Mouse (Mus musculus) testis, adult 2 months (tissue): Measurements from ENCODE around the gene Kpna4. TPM values are rescaled to one million over a fixed set of nuclear protein-coding genes. Genes with fewer than 3 reads are reported as not detected.

Experiments used
- H3K27ac ChIP-seq: fragments of 200-500 bp; 2 replicates; pipeline ENCODE4 v1.5.1; 2012; ENCODE audit warnings: low read depth, low read length; ENCODE audit not compliant: control insufficient read depth, insufficient read depth
- H3K27me3 ChIP-seq: fragments of 200-500 bp; 2 replicates; pipeline ENCODE4 v1.6.1; 2012; ENCODE audit warnings: mild to moderate bottlenecking, low read length, moderate library complexity; ENCODE audit not compliant: control insufficient read depth, insufficient read depth
- H3K36me3 ChIP-seq: fragments of 200-500 bp; 2 replicates; pipeline ENCODE4 v1.6.1; 2012; ENCODE audit warnings: mild to moderate bottlenecking, low read length; ENCODE audit not compliant: control insufficient read depth, insufficient read depth
- H3K4me1 ChIP-seq: fragments of 200-500 bp; 2 replicates; pipeline ENCODE4 v1.6.1; 2012; ENCODE audit warnings: low read length; ENCODE audit not compliant: control insufficient read depth, insufficient read depth
- H3K4me3 ChIP-seq: fragments of 200-500 bp; 2 replicates; pipeline ENCODE4 v1.5.1; 2012; ENCODE audit warnings: low read depth, mild to moderate bottlenecking, low read length, moderate library complexity, mixed read lengths; ENCODE audit not compliant: control insufficient read depth
- CTCF ChIP-seq: fragments of 200-500 bp; IDR thresholded peaks from 2 replicates; pipeline ENCODE4 v1.5.1; 2012; ENCODE audit warnings: low read depth, mild to moderate bottlenecking, inconsistent platforms, low read length, moderate library complexity; ENCODE audit not compliant: control insufficient read depth, insufficient read depth, insufficient replicate concordance
- POLR2A ChIP-seq: fragments of 200-500 bp; IDR thresholded peaks from 2 replicates; pipeline ENCODE4 v1.6.1; 2012; ENCODE audit warnings: low read depth, mild to moderate bottlenecking, inconsistent platforms, low read length, moderate library complexity; ENCODE audit not compliant: control insufficient read depth
- polyA plus RNA-seq: library from polyadenylated mRNA; depleted of rRNA; stranded (reverse); fragments of >200 nt; gene quantifications from 2 replicates; pipeline ENCODE4 v1.2.3, GENCODE M21; 2012

Gene Kpna4
- polyA plus RNA-seq, 1 experiment: 36.5 TPM

DNA sequence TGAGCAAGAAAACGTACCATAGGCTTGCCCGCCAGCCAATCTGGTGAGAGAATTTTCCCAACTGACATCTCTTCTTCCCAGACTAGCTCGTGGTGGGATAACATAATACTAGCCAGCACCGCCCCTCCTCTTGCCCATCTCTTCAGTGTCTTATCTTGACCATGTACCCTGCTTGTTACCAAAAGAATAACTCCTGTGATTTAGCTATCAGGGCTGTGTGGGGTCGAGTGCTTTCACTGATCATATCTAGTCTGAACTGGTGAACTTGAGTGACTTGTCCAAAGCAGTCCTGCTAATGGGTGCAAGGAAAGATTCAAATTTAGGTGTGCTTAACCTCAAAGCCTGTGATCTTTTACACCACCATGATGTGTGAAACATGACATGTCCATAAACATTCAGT lies 31.0 kb upstream of the Kpna4 start:
- H3K4me1 ChIP-seq: no peaks in the 10 kb centered on the region
- H3K27me3 ChIP-seq: no peaks in the 10 kb centered on the region
- H3K4me3 ChIP-seq: no peak overlapping the region
- no peaks in the 10 kb centered on the region for H3K36me3 ChIP-seq
- H3K27ac ChIP-seq: no peak overlapping the region
- TF ChIP-seq POLR2A (no peak), CTCF (no peak)

DNA sequence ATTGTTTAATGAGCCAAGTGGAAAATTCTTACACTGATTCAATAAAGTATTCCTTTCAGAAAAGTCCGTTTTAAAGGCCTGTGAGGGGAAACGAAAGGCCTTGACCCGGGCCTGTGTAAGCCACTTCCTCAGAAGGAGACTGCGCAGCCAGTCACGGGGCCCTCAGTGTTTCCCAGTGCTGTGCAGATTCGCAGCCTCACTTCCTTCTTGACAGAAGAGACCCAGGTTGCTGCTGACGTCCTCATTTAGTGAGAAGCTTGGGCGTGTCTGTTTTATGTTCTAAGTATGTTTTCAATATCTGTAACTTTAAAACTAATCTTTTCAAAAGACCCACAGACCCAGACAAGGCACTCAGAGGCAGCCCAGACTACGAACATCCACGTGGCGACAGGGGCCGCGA lies 29.6 kb upstream of the Kpna4 start:
- no peaks in the 10 kb centered on the region for H3K27me3 ChIP-seq
- H3K27ac ChIP-seq: no peak overlapping the region
- H3K4me3 ChIP-seq: no peak overlapping the region
- H3K36me3 ChIP-seq: no peaks in the 10 kb centered on the region
- no peaks in the 10 kb centered on the region for H3K4me1 ChIP-seq
- no peak for TF ChIP-seq CTCF

DNA sequence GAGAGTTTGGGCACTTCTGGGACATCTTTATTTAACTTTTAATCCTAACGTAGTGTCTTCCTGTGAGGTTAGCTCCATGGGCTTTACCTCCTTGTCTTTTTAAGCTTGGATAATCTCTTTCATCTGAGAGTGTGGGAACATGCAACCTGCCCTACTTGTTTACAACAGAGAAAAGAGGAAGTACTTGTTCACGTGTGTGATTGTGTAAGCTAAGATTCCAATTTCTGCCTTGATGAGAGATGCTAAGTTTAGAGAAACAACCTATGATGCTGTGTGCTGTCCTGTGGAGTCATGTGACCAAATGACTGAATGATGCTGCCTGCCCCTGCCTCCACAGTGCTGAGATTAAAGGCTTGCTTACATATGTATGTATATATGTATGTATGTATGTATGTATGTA lies 27.8 kb upstream of the Kpna4 start:
- no peaks in the 10 kb centered on the region for H3K36me3 ChIP-seq
- TF ChIP-seq CTCF (no peak), POLR2A (no peak)
- H3K27ac ChIP-seq: no peak overlapping the region
- H3K4me3 ChIP-seq: no peak overlapping the region
- no peaks in the 10 kb centered on the region for H3K4me1 ChIP-seq
- H3K27me3 ChIP-seq: no peaks in the 10 kb centered on the region

DNA sequence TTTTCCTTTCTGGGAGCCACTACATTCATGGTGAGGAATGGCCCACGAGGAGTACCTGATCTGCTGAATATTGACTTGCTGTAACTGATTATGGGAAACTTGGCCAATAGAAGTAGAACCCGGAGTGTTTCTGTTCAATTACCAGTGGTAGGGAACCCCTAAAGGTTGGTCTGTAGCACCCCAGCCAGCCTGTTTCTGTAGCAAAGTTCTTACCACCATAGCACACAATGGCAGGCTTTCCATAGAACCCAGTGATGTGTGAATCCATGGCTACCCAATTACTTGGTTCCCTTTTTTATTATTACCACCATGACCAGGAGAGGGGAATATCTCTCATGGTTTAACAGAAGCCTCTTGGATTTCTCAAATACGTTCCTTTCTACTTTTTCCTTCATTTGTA lies 24.0 kb upstream of the Kpna4 start:
- H3K36me3 ChIP-seq: no peaks in the 10 kb centered on the region
- H3K4me3 ChIP-seq: no peak overlapping the region
- no peaks in the 10 kb centered on the region for H3K4me1 ChIP-seq
- no peak overlapping the region for H3K27ac ChIP-seq
- no peak for TF ChIP-seq CTCF
- no peak for TF ChIP-seq POLR2A
- no peaks in the 10 kb centered on the region for H3K27me3 ChIP-seq

DNA sequence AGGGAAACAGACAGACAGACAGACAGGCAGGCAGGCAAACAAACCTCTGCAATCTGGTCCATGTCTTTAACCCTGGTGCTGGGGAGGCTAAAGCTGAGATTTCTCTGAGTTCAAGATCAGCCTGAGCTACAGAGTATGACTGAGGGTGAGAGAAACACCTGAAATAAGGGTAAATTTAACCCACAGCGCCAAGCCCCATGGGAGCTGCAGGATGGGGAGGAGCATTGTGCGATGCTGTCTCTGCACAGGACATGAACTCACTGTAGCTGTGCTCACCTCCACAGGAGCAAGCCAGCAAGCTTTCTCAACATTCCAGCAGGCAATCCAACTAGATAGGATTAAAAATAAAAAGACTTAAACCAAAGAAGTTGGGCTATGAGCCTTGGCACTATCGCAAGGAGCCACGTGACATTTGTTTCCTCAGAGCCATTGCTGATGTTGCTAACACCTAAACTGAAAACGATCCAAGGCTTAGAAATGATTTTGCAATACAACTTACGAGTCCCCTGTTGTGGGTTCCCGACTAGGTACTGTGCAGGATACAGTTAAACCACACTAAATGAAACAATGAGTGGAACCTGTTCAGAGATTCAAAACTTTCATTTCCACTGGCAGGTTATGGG lies 15.6 kb upstream of the Kpna4 start:
- Histone ChIP-seq H3K36me3 (no peaks in the 10 kb centered on the region), H3K27me3 (no peaks in the 10 kb centered on the region), H3K4me3 (no peak overlapping the region), H3K27ac (no peak overlapping the region), H3K4me1 (no peaks in the 10 kb centered on the region)
- TF ChIP-seq POLR2A (no peak), CTCF (no peak)

DNA sequence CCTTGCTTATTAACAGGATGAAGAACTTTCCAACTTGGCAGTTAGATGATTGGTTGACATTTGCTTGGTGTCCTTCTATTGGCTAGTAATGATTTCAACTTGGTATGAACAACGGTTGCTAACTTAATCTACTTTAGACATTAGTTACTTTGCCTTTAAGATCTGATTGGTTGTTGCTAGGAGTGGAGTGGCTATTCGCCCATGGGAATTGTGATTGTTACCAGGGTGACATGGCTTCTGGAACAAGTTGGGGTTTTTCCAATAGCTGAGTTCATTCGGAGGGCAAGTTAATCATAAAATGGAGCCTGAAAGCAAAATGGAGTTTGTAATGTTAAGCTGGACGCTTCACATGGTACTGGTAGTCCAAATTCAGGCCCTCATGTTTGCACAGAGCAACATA lies 13.9 kb upstream of the Kpna4 start:
- TF ChIP-seq POLR2A: no peak
- TF ChIP-seq CTCF: no peak
- Histone ChIP-seq H3K36me3 (no peaks in the 10 kb centered on the region), H3K27ac (no peak overlapping the region), H3K27me3 (no peaks in the 10 kb centered on the region), H3K4me1 (no peaks in the 10 kb centered on the region), H3K4me3 (no peak overlapping the region)

DNA sequence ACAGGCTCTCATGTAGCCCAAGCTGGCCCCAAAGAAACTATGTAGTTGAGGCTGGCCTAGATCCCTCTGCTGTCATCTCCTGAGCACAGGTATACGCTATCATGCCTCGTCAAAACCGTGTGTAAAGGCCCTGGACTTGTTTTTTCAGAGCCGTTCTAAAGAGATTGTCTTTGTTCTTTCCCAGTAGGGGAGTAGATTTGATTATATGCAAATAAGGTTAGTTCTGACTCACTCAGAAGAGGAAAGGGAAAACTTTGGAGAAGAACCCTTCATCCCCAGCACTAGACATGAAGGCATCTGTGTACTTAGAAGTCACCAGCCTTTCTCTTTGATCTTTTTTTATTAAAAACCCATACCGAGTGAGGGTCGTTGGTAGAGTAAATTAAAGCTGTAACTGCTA lies 9.1 kb upstream of the Kpna4 start:
- H3K4me1 ChIP-seq: no peaks in the 10 kb centered on the region
- H3K27me3 ChIP-seq: no peaks in the 10 kb centered on the region
- H3K36me3 ChIP-seq: no peaks in the 10 kb centered on the region
- H3K4me3 ChIP-seq: no peak overlapping the region
- no peak for TF ChIP-seq CTCF
- no peak for TF ChIP-seq POLR2A
- no peak overlapping the region for H3K27ac ChIP-seq

DNA sequence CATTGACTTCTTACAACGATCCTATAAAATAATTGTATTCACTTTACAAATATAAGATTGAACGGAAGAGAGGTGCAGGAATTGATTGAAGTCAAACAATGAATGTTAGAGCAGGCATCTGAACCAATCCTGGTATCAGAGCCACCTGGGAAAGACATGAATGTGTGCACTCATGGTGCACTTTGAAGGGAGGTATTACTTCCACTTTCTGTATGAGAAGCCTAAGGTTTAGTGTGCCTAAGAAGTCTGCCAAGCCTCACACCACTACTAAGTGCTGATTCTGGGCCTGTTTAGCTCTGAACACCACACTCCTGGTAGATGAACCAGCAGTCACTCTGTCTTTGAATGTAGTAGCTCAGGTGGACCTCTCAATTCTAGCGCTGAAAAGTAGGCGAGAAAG lies 4.1 kb upstream of the Kpna4 start:
- TF ChIP-seq POLR2A (no peak), CTCF (no peak)
- Histone ChIP-seq H3K27me3 (no peaks in the 10 kb centered on the region), H3K36me3 (no peaks in the 10 kb centered on the region), H3K27ac (no peak overlapping the region), H3K4me1 (no peaks in the 10 kb centered on the region), H3K4me3 (no peak overlapping the region)
